Mouse (Mus musculus) spleen, adult 2 months (tissue): ENCODE results near the gene Lmf2.

ENCODE experiments used
- CTCF ChIP-seq: fragments of 200-500 bp; IDR thresholded peaks from 2 replicates; pipeline ENCODE4 v1.5.1; 2011; ENCODE audit warnings: mild to moderate bottlenecking, inconsistent platforms; ENCODE audit not compliant: insufficient read depth, insufficient read length, insufficient replicate concordance; ENCODE audit errors: extremely low read depth
- POLR2A ChIP-seq: fragments of 200-500 bp; IDR thresholded peaks from 2 replicates; pipeline ENCODE4 v1.6.1; 2011; ENCODE audit warnings: low read depth, low read length, inconsistent platforms

DNA sequence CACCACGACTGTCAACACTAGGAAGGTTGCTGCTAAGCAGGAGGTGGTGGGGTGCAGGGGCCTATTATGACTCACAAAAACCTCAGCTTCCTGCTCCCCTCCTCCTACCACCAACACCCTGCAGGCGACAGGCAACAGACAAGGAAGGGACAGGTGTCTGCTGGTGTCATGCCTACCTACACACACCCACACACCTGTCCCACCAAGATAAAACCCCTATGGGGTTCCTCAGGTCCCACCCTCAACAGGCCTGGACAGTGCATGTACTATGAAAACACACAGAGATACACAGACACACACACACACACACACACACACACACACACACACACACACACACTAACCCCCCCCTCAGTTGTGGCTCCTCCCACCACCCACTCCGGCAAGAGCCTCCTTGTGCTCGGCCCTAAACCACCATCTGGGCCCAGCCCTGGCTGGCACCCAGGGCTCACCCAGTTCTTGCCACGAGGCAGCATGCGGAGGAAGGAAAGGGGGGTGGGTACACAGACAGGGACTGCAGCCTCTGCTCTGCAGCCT, 45.4 kb downstream of the Lmf2 start:
- TF ChIP-seq POLR2A (no peak), CTCF (no peak)
